Mouse (Mus musculus) CH12F3 (cell line): ENCODE measurements around the gene Gbx2.

Source experiments
- in situ Hi-C: fragments of 300-500 bp; cut with MboI; formaldehyde crosslinking; loops from 2 replicates; pipeline ENCODE4 v1.14.3; 2020; ENCODE audit warnings: low sequenced_read_pairs

Gene Gbx2

GRCm38 (mm10) chr1:89935493-89936348 lies 4.7 kb upstream of the Gbx2 start:
- in situ Hi-C loops: no loop called here

GRCm38 (mm10) chr1:89934316-89935260 lies 3.6 kb upstream of the Gbx2 start:
- in situ Hi-C loops: no loop called here

- in situ Hi-C loops: no loop called here
Measured at GRCm38 (mm10) chr1:89933786-89934185, 2.8 kb upstream of the Gbx2 start.

- in situ Hi-C loops: no loop called here
Measured at GRCm38 (mm10) chr1:89933028-89933427, 2.0 kb upstream of the Gbx2 start.

- in situ Hi-C loops: no loop called here
Measured at GRCm38 (mm10) chr1:89932616-89933015, 1.6 kb upstream of the Gbx2 start.

- in situ Hi-C loops: no loop called here
Measured at GRCm38 (mm10) chr1:89932021-89932423, 1.0 kb upstream of the Gbx2 start.

GRCm38 (mm10) chr1:89930551-89930950 lies 428 bp downstream of the Gbx2 start:
- in situ Hi-C loops: no loop called here

GRCm38 (mm10) chr1:89929721-89930505 lies 1.1 kb downstream of the Gbx2 start:
- in situ Hi-C loops: no loop called here

GRCm38 (mm10) chr1:89929181-89929580 lies 1.8 kb downstream of the Gbx2 start:
- in situ Hi-C loops: no loop called here

GRCm38 (mm10) chr1:89928676-89929075 lies 2.3 kb downstream of the Gbx2 start:
- in situ Hi-C loops: no loop called here

- in situ Hi-C loops: no loop called here
Measured at GRCm38 (mm10) chr1:89927061-89927661, 3.8 kb downstream of the Gbx2 start.

GRCm38 (mm10) chr1:89926583-89927060 lies 4.4 kb downstream of the Gbx2 start:
- in situ Hi-C loops: no loop called here

- in situ Hi-C loops: no loop called here
Measured at GRCm38 (mm10) chr1:89925501-89926190, 5.3 kb downstream of the Gbx2 start.

GRCm38 (mm10) chr1:89923642-89924020 lies 7.3 kb downstream of the Gbx2 start:
- in situ Hi-C loops: no loop called here

GRCm38 (mm10) chr1:89922883-89923641 lies 7.9 kb downstream of the Gbx2 start:
- in situ Hi-C loops: no loop called here

- in situ Hi-C loops: no loop called here
Measured at GRCm38 (mm10) chr1:89922282-89922681, 8.7 kb downstream of the Gbx2 start.

- in situ Hi-C loops: no loop called here
Measured at GRCm38 (mm10) chr1:89921806-89922205, 9.2 kb downstream of the Gbx2 start.

GRCm38 (mm10) chr1:89919206-89919605 lies 11.8 kb downstream of the Gbx2 start:
- in situ Hi-C loops: no loop called here

- in situ Hi-C loops: no loop called here
Measured at GRCm38 (mm10) chr1:89918111-89918510, 12.9 kb downstream of the Gbx2 start.
